Mouse (Mus musculus) cerebellum, adult 11 months (tissue): ENCODE results near the gene Slamf9.

ENCODE experiments used
- DNase-seq: peaks from one replicate; pipeline ENCODE4 v3.0.0; 2022

The Slamf9 gene

DNA sequence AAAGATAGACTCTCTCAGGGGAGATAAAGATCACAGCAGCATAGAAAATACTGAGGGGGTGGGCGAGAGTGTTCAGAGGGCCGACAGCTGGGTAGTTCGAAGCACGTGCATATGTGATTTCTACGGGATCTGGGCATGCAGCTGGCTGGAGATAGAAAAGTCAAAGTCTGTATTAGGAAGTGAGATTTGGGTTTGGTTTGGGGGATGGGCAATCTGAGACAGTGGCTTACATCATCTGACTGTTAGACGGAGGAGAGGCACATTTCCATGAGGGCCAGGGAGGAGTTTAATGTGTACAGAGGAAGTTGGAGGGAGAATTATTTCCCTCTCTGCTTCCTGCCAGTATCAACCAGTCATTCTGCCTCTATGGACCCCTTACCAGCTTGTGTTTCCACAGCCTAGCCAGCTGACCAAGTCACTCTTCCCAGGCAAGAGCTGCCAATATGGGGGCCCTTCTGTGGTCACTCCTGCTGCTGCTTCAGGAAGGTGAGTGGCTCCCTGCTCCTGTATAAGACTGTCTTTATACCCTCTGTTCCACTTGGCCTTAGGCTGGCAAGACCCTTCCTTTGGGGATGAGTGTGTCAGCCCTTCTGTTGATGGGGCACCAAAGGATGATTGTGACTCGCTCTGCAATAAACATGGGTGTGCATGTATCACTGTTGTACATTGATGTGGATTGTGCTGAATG, at the start of gene Slamf9:
Gene Slamf9, plus strand, starts transcription at position 305 of the 688 bp plus-strand sequence.
- DNase-seq, result no peak

DNA sequence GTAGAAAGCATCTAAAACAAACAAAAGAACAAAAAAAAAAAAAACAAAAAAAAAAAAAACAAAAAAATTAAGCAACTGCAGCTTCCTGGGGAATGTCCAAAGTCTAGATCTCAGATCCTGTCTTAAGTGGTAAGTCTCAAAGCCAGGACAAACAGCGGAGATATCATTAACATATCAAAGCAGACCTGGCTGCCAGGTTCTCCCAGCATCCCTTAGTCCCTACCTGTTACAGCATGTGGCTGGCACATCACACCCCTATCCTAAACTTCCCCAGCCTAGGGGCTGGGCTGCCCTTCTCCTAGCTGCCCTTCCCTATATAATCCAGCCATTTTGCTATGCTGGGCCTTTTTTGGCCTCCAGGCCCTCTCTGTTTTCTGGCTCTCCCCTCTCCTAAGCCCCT, 48.7 kb upstream of the Slamf9 start:
- DNase-seq, result no peak

- no peak for DNase-seq
Observed at GRCm38 (mm10) chr1:172427841-172428240, 47.3 kb upstream of the Slamf9 start.

DNA sequence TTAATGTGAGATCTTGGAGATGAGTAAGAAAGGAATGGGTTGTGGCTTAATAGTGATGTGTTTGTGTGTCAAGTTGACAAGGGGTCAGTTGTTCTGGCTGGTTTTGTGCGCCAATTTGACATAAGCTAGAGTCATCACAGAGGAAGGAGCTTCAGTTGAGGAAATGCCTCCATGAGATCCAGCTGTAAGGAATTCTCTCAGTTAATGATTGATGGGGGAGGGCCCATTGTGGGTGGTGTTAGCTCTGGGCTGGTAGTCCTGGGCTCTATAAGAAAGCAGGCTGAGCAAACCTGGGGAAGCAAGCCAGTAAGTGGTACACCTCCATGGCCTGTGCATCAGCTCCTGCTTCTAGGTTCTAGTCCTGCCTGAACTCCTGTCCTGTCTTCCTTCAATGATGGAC, 46.5 kb upstream of the Slamf9 start:
- no peak for DNase-seq

DNA sequence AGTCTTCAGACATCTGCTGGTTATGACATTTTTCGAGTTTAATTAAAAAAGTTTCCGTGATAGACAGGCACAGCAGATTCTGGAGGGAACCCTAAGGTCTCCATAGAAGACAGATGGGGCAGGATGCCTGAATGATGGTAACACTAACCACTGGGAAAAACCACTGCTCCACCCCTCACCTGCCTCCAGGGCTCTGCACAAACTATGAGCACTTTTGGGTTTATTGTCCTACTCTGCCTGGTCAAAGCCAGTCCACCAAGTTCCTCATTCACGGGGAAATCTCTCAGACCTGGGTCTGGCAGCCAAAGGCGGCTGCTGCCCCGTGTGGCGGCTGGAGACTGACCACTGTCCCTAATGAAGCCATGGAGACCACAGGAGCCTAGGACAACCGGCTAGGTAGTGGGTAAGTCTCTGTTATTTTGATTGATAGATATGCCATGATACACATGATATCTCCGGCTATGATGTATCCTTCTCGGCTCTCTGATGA, 44.4 kb upstream of the Slamf9 start:
- no peak for DNase-seq

GRCm38 (mm10) chr1:172431836-172432586, 43.1 kb upstream of the Slamf9 start:
- no peak for DNase-seq

GRCm38 (mm10) chr1:172432587-172432955, 42.6 kb upstream of the Slamf9 start:
- DNase-seq, result no peak

DNA sequence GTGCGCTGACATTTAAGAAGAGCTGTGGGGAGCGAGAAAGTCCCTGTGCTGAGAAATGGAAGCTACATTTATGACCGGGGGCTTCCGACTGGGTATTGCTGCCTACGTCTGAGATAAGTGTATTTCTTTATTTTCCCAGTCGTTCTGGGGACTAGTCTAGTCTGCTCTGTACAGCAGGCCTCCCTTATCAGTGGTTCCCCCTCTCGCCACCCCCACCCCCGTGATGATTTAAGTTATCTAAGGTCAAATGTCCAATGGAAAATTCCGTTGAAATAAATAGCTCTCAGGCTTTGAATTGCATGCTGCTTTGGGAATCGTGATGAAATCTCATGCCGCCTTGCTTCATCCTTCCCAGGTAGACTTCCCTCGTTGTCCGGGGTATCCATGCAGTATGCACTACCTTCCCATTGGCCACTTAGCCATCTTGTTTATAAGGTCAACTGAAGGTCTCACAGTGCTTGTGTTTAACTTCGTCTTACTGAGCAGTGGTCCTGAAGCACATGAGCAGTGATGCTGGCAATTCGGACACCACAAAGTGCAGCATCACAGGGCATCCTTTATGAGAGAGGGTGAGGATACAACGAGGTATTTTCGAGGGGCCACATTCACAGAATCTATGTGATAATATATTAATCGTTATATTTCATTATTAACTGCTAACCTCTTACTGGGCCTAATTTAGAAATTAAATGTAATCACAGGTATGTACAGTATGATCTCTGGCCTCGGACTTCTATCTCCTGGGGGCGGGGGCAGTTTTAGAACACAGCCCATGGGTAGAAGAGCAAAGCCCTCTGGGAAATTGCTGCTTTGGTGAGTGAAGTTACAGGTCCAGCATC, 41.9 kb upstream of the Slamf9 start:
- no peak for DNase-seq

GRCm38 (mm10) chr1:172433851-172434165, 41.4 kb upstream of the Slamf9 start:
- DNase-seq, result no peak

- no peak for DNase-seq
Observed at GRCm38 (mm10) chr1:172436785-172437184, 38.4 kb upstream of the Slamf9 start.

DNA sequence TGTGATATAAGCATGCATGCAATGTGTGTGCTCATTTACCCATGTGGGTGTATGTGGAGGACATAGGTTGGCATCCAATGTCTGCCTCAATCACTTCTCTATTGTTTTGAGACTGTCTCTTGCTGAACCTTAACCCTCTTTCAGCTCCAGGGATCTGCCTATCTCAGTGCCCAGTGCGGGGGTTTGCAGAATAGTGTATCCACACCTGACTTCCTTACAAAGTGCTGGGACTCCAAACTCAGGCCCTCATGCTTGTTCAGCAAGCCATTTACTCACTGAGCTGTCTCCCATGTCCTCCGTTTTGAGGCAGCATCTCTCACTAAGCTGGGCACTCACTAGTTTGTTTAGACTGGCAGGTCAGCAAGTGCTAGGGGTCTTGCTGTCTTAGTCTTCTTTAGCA, 36.5 kb upstream of the Slamf9 start:
- no peak for DNase-seq

DNA sequence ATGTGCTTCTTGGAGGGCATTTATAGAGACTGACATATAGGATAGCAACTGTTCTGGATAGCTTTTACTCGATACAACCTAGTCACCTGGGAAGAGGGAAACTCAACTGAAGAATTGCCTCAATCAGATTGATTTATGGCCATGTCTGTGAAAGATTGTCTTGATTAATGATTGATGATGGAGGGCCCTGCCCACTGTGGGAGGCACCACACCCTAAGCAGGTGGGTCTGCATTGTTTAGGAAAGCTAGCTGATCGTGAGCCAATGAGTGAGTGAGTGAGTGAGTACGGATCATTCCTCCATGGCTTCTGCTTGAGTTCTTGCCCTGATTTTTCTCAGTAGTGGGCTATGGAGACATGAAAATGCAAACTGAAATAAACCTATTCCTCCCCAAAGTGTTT, 34.6 kb upstream of the Slamf9 start:
- no peak for DNase-seq

- no peak for DNase-seq
Observed at GRCm38 (mm10) chr1:172441935-172442445, 33.2 kb upstream of the Slamf9 start.

GRCm38 (mm10) chr1:172450226-172450625, 24.9 kb upstream of the Slamf9 start:
- no peak for DNase-seq

DNA sequence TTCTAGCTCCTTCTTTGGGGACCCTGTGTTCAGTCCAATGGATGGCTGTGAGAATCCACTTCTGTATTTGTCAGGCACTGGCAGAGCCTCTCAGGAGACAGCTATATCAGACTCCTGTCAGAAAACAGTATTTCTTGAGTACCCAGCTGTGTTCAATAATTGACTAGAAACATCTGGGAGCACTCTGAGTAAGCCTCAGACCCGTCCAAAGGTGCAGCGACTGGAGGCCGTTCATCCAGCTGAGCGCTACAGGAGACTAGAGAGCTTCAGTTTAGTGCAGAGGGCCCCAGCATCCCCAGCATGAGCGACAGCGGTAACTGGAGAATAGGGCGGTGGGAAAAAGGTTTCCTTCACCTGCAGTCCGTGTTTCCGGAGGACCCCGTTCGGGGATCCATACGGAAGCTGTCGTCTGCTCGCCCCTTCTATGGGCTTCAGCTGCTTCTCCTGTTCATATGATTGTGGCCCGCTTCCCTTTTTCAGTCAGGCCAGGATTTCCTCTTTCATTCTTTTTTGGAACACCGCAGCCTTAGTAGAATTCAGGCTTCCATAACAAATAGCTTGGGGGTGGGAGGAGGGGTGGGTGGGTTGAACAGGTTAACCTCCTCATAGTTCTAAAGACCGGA, 24.2 kb upstream of the Slamf9 start:
- no peak for DNase-seq

DNA sequence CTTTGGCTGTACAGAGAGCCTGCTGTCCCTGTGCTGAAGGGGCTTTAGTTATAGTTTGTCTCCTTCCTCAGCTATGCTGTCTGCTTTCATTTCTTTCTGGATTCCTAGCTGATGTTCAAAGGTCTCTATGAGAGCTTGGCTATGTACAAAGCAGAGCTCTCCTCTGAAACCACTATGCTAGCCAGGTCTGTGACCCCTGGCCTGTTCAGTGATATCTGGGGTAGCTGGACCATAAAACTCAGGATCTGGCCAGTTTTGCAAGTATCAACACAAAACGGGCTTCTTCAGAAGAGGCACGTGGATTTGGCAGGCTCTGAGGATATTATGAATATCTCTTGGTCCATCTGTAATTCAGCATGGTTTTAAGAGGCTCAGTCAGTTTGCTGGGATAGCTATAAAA, 22.2 kb upstream of the Slamf9 start:
- no peak for DNase-seq

- no peak for DNase-seq
Observed at GRCm38 (mm10) chr1:172453810-172454209, 21.3 kb upstream of the Slamf9 start.

DNA sequence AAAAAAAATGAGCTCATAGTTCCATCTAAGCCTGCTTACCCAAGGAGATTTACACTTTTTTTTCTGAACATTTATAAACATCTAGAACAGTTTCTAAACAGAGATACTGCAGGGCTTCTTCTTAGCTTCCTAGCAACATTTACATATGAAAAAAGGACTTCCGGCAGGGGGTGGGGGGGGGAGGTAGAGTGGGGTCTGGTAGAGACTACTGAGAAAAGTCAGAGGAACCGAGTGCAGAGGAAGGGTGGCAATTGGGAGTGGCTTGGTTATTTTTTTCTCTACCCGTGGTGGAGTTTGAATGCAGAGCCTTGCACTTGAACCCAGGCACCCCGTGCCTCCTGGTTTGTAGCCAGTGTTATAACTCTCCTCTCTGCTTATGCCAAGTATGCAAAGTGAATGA, 19.7 kb upstream of the Slamf9 start:
- no peak for DNase-seq

- no peak for DNase-seq
Observed at GRCm38 (mm10) chr1:172456001-172456677, 19.0 kb upstream of the Slamf9 start.

DNA sequence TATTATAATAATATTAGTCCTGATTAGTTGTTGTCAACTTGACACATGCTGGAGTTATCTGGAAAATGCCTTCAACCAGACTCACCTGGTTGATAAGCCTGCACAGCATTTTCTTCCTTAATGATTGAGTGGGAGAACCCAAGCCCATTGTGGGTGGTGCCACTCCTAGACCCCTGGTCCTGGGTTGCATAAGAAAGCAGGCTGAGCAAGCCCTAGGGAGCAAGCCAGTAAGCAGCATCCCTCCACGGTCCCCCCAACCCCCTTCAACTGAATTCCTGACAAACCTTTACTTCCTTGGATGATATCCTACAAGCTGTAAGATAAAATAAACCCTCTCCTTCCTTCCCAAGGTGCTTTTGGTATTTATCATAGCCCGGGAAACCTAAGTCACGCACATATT, 18.0 kb upstream of the Slamf9 start:
- no peak for DNase-seq

GRCm38 (mm10) chr1:172458041-172458440, 17.1 kb upstream of the Slamf9 start:
- DNase-seq, result no peak

DNA sequence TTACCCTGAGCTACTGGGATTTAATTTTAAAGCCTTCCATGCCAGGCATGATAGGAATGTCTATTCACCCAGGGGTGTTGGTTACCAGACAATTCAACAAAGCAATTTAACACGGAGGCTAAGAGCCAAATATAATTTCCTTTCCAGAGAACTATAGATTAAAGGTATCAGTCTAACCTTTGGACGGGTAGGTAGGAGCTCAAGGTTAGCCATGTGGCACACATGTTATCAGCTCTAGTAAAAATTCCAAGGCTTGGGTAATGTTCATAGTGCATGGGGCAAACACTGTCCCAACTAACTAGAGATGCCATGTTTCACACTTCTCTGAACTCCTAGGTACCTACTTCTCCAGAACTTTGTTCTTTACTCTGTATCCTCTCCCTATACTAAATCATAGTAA, 13.6 kb upstream of the Slamf9 start:
- DNase-seq, result no peak
